Mouse (Mus musculus) lung, embryonic 14.5 days (tissue): ENCODE data around the gene Jmjd1c. TPM values are rescaled to one million over a fixed set of nuclear protein-coding genes. Genes with fewer than 3 reads are reported as not detected.

Experiments
- ATAC-seq: fragments of 200-750 bp; cut with Nextera tagmentation; 2 replicates; pipeline ENCODE4 v1.8.0; 2017; ENCODE audit warnings: mild to moderate bottlenecking, moderate TSS enrichment, moderate library complexity; ENCODE audit not compliant: insufficient read depth
- DNase-seq: peaks from one replicate; pipeline ENCODE4 v3.0.0-alpha.2; 2015
- H3K27ac ChIP-seq: fragments of 300-500 bp; sonication (generic); 2 replicates; pipeline ENCODE4 v1.5.1; 2014; ENCODE audit warnings: low read depth, mild to moderate bottlenecking, moderate library complexity
- H3K27me3 ChIP-seq: fragments of 300-500 bp; sonication (generic); 2 replicates; pipeline ENCODE4 v1.6.1; 2014; ENCODE audit warnings: low read length, control low read depth; ENCODE audit not compliant: insufficient read depth
- H3K36me3 ChIP-seq: fragments of 300-500 bp; sonication (generic); 2 replicates; pipeline ENCODE4 v1.6.1; 2014; ENCODE audit warnings: control low read depth; ENCODE audit not compliant: insufficient read depth
- H3K4me1 ChIP-seq: fragments of 300-500 bp; sonication (generic); 2 replicates; pipeline ENCODE4 v1.6.1; 2014; ENCODE audit warnings: antibody characterized with exemption, control low read depth; ENCODE audit not compliant: insufficient read depth
- H3K4me2 ChIP-seq: fragments of 300-500 bp; sonication (generic); 2 replicates; pipeline ENCODE4 v1.6.1; 2014; ENCODE audit warnings: mild to moderate bottlenecking
- H3K4me3 ChIP-seq: fragments of 300-500 bp; sonication (generic); 2 replicates; pipeline ENCODE4 v1.5.1; 2014; ENCODE audit warnings: low read depth, low read length
- H3K9ac ChIP-seq: fragments of 300-500 bp; sonication (generic); 2 replicates; pipeline ENCODE4 v1.6.1; 2014
- H3K9me3 ChIP-seq: fragments of 300-500 bp; sonication (generic); 2 replicates; pipeline ENCODE4 v1.6.1; 2016; ENCODE audit warnings: low read depth, low read length, control low read depth
- CTCF ChIP-seq: IDR thresholded peaks from 2 replicates; pipeline ENCODE4 v1.5.1; 2016; ENCODE audit warnings: antibody characterized with exemption, low read depth
- WGBS: fragments of 180-500 bp; shearing (Covaris S2); extraction: QIAGEN DNeasy Blood & Tissue Kit; methylation state at CpG from one replicate; pipeline ENCODE4 v1.1.7; 2014; 5-methylcytosine and 5-hydroxymethylcytosine counted together
- polyA plus RNA-seq: library from polyadenylated mRNA; unstranded; fragments of >200 nt; fragmentation: Nextera tagmentation; extraction: Ambion mirVana; gene quantifications from 2 replicates; pipeline ENCODE4 v1.2.1, GENCODE M21; 2014

Jmjd1c gene
- polyA plus RNA-seq, 1 experiment from 2014 or later: 34.9 TPM

GRCm38 (mm10) chr10:67083446-67084166 lies 12.3 kb upstream of the Jmjd1c start:
- H3K4me1 ChIP-seq: 0 out of 2 replicates have a peak, but pooled peaks cover 3% of the 10 kb centered on the region
- H3K27me3 ChIP-seq: no peaks in the 10 kb centered on the region
- TF ChIP-seq CTCF: no peak
- 76% methylated on average over 10 of the region's 10 CpGs for WGBS
- DNase-seq: no peak
- H3K9me3 ChIP-seq: no peaks in the 10 kb centered on the region
- no peak overlapping the region for H3K9ac ChIP-seq
- no peak overlapping the region for H3K4me2 ChIP-seq
- H3K27ac ChIP-seq: no peak overlapping the region
- no peak for ATAC-seq
- no peak overlapping the region for H3K4me3 ChIP-seq
- no peaks in the 10 kb centered on the region for H3K36me3 ChIP-seq

GRCm38 (mm10) chr10:67085124-67085523 lies 10.8 kb upstream of the Jmjd1c start:
- no peak for ATAC-seq
- Histone ChIP-seq H3K4me1 (0 out of 2 replicates have a peak, but pooled peaks cover 3% of the 10 kb centered on the region), H3K36me3 (no peaks in the 10 kb centered on the region), H3K9ac (no peak overlapping the region), H3K27me3 (no peaks in the 10 kb centered on the region), H3K4me3 (no peak overlapping the region), H3K27ac (no peak overlapping the region), H3K9me3 (no peaks in the 10 kb centered on the region), H3K4me2 (no peak overlapping the region)
- 87% methylated on average over 10 of the region's 10 CpGs for WGBS
- no peak for DNase-seq
- TF ChIP-seq CTCF: no peak

GRCm38 (mm10) chr10:67085916-67086315 lies 10.0 kb upstream of the Jmjd1c start:
- H3K27ac ChIP-seq: no peak overlapping the region
- WGBS: 80% methylated on average over 7 of the region's 7 CpGs
- H3K4me2 ChIP-seq: no peak overlapping the region
- no peaks in the 10 kb centered on the region for H3K27me3 ChIP-seq
- no peak for DNase-seq
- H3K36me3 ChIP-seq: no peaks in the 10 kb centered on the region
- H3K9me3 ChIP-seq: no peaks in the 10 kb centered on the region
- H3K9ac ChIP-seq: no peak overlapping the region
- no peak overlapping the region for H3K4me3 ChIP-seq
- no peak for ATAC-seq
- no peak for TF ChIP-seq CTCF
- H3K4me1 ChIP-seq: 0 out of 2 replicates have a peak, but pooled peaks cover 3% of the 10 kb centered on the region

- H3K9me3 ChIP-seq: no peaks in the 10 kb centered on the region
- no peak overlapping the region for H3K4me2 ChIP-seq
- H3K9ac ChIP-seq: no peak overlapping the region
- no peak overlapping the region for H3K4me3 ChIP-seq
- ATAC-seq (no peak), DNase-seq (no peak)
- H3K27ac ChIP-seq: no peak overlapping the region
- 85% methylated on average over 5 of the region's 5 CpGs for WGBS
- TF ChIP-seq CTCF: no peak
- H3K27me3 ChIP-seq: no peaks in the 10 kb centered on the region
- H3K36me3 ChIP-seq: no peaks in the 10 kb centered on the region
- H3K4me1 ChIP-seq: no peaks in the 10 kb centered on the region
Observed at GRCm38 (mm10) chr10:67087447-67088226, 8.3 kb upstream of the Jmjd1c start.

GRCm38 (mm10) chr10:67090611-67091010 lies 5.3 kb upstream of the Jmjd1c start:
- Histone ChIP-seq H3K36me3 (no peaks in the 10 kb centered on the region), H3K4me3 (no peak overlapping the region), H3K4me1 (no peaks in the 10 kb centered on the region), H3K4me2 (no peak overlapping the region), H3K27ac (no peak overlapping the region), H3K27me3 (no peaks in the 10 kb centered on the region), H3K9ac (no peak overlapping the region), H3K9me3 (no peaks in the 10 kb centered on the region)
- 84% methylated on average over 4 of the region's 4 CpGs for WGBS
- DNase-seq (no peak), ATAC-seq (no peak)
- TF ChIP-seq CTCF: no peak

- H3K4me2 ChIP-seq: no peak overlapping the region; the same call in 1 of the 2 replicates
- no peak overlapping the region for H3K27ac ChIP-seq
- ATAC-seq (no peak), DNase-seq (no peak)
- no peaks in the 10 kb centered on the region for H3K9me3 ChIP-seq
- H3K4me3 ChIP-seq: no peak overlapping the region
- no peaks in the 10 kb centered on the region for H3K36me3 ChIP-seq
- TF ChIP-seq CTCF: no peak
- H3K4me1 ChIP-seq: peaks cover 18% of the 10 kb centered on the region
- no peaks in the 10 kb centered on the region for H3K27me3 ChIP-seq
- 78% methylated on average over 7 of the region's 7 CpGs for WGBS
- no peak overlapping the region for H3K9ac ChIP-seq
Observed at GRCm38 (mm10) chr10:67094922-67095321, 1.0 kb upstream of the Jmjd1c start.
